Mouse (Mus musculus) E14TG2a.4 (cell line): ENCODE data around the gene Gm20605.
A peak's percentile ranks its signal among the peaks of the same experiment; 100 is the strongest.

Experiments used
- CTCF ChIP-seq: conservative IDR thresholded peaks from 2 replicates; pipeline ENCODE4 v1.5.1; 2014; ENCODE audit warnings: low read length
- NANOG ChIP-seq: IDR thresholded peaks from 2 replicates; pipeline ENCODE4 v1.6.1; 2014; ENCODE audit warnings: borderline replicate concordance, low read length, mixed read lengths
- POU5F1 ChIP-seq: IDR thresholded peaks from 2 replicates; pipeline ENCODE4 v1.6.1; 2014; ENCODE audit warnings: low read length, borderline replicate concordance

DNA sequence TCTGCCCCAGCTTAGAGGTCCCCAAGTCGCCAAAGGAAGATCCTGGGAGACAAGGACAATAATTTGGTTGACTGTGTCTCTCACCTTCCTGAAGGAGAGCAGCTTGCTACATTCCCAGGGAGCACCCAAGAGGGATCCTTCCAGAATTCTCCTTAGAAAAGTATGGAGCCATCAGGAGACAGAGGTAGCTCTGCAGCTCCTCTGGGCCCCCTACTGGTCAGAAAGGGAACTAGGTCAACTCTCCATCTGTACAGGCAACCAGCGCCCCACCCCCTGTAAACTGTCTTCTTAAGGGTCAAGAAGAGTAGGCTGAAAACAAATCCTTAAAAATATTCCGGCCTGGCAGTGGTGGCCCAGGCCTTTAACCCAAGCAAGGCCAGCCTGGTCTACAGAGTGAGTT, 23.5 kb downstream of the Gm20605 start:
- TF ChIP-seq CTCF (peak; percentile 82), POU5F1 (no peak), NANOG (no peak)
